Mouse (Mus musculus): ENCODE results near the gene Stn1.

- TF ChIP-seq CTCF (IDR thresholded peaks at IDR 0.05; ENCODE audit: borderline replicate concordance, insufficient read depth, low read depth, low read length) (no peak), POLR2A (IDR thresholded peaks at IDR 0.05; ENCODE audit: borderline replicate concordance, insufficient read depth, low read length) (no peak)
Observed at GRCm38 (mm10) chr19:47585772-47586171, 48.5 kb upstream of the Stn1 start.
